Mouse (Mus musculus) intestine, embryonic 14.5 days (tissue): ENCODE results near the gene B3gntl1. TPM values are rescaled to one million over a fixed set of nuclear protein-coding genes. Genes with fewer than 3 reads are reported as not detected.

Source experiments
- ATAC-seq: fragments of 200-750 bp; cut with Nextera tagmentation; replicated peaks from 2 replicates; pipeline ENCODE4 v1.8.0; 2017; ENCODE audit warnings: low read depth, moderate number of reproducible peaks, moderate TSS enrichment, moderate library complexity; ENCODE audit not compliant: low FRiP score, low TSS enrichment
- DNase-seq: peaks from one replicate; pipeline ENCODE4 v3.0.0-alpha.2; 2018; ENCODE audit warnings: low spot score
- H3K27ac ChIP-seq: fragments of 300-500 bp; sonication (generic); 2 replicates; pipeline ENCODE4 v1.5.1; 2014; ENCODE audit warnings: low read depth, mild to moderate bottlenecking, control low read depth
- H3K27me3 ChIP-seq: fragments of 300-500 bp; sonication (generic); replicated peaks from 2 replicates; pipeline ENCODE4 v1.6.1; 2014; ENCODE audit warnings: low read length, control low read depth; ENCODE audit not compliant: control insufficient read depth, insufficient read depth
- H3K36me3 ChIP-seq: fragments of 300-500 bp; sonication (generic); 2 replicates; pipeline ENCODE4 v1.6.1; 2014; ENCODE audit warnings: low read length, control low read depth; ENCODE audit not compliant: control insufficient read depth, insufficient read depth
- H3K4me1 ChIP-seq: fragments of 300-500 bp; sonication (generic); replicated peaks from 2 replicates; pipeline ENCODE4 v1.6.1; 2014; ENCODE audit warnings: low read length, control low read depth, mixed read lengths; ENCODE audit not compliant: control insufficient read depth, insufficient read depth
- H3K4me2 ChIP-seq: fragments of 300-500 bp; sonication (generic); 2 replicates; pipeline ENCODE4 v1.6.1; 2014; ENCODE audit warnings: low read length
- H3K4me3 ChIP-seq: fragments of 300-500 bp; sonication (generic); 2 replicates; pipeline ENCODE4 v1.5.1; 2014; ENCODE audit warnings: low read depth, low read length, control low read depth, mixed read lengths
- H3K9ac ChIP-seq: fragments of 300-500 bp; sonication (generic); 2 replicates; pipeline ENCODE4 v1.6.1; 2014; ENCODE audit warnings: mild to moderate bottlenecking, low read length
- H3K9me3 ChIP-seq: fragments of 300-500 bp; sonication (generic); 2 replicates; pipeline ENCODE4 v1.6.1; 2016; ENCODE audit warnings: low read length, control low read depth; ENCODE audit not compliant: control insufficient read depth
- WGBS: fragments of 180-500 bp; shearing (Covaris S2); extraction: QIAGEN DNeasy Blood & Tissue Kit; methylation state at CpG from one replicate; pipeline ENCODE4 v1.1.7; 2014; 5-methylcytosine and 5-hydroxymethylcytosine counted together
- polyA plus RNA-seq: library from polyadenylated mRNA; unstranded; fragments of >200 nt; fragmentation: Nextera tagmentation; extraction: Ambion mirVana; gene quantifications from 2 replicates; pipeline ENCODE4 v1.2.1, GENCODE M21; 2014

B3gntl1 gene
- polyA plus RNA-seq, 1 experiment from 2014 or later = 8.0 TPM

DNA sequence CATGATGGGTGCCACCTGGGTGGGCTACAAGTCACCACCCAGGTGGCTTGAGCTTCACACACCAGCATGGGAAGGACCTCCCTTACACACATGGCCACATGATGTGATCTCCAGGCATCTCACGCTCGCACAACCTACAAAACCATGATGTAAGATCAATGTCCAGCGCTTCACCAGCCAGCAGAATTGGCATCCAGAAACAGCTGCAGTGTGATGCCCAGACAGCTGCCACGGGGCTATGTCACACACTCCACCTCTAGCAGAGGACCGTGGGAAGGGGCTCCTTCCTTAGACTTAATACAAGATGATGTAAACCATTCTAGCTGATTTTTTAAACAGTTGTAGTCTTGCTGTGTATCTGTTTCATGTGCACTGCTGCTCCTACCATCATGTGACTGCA, 45.4 kb downstream of the B3gntl1 start:
- Histone ChIP-seq H3K27ac (peak overlapping the region; percentile 11; the same call in 1 of the 2 replicates), H3K9ac (no peak overlapping the region)

DNA sequence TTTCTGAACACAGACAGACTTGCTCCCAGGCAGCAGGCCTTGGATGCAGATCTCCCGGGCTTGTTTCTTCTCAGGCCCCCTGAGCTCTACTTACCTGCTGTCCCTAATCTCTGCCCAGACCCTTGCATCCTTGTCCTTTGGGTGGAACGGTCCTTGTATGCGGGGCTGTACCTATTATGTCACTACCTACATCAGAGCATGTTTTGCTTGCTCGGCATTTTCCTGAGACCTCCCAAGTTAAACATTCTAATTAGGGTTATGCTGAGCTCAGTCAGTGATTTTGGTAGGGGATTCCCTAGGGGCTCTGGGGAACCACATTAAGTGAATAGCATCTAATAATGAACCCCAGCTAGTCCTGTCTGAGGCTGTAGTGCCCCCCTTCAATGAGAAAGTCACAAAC, 47.9 kb downstream of the B3gntl1 start:
- no peak for DNase-seq
- peaks cover 43% of the 10 kb centered on the region; the same call in 1 of the 2 replicates for H3K36me3 ChIP-seq
- H3K27ac ChIP-seq = no peak overlapping the region
- H3K9me3 ChIP-seq = no peaks in the 10 kb centered on the region
- no peak overlapping the region for H3K9ac ChIP-seq
- WGBS = 91% methylated on average over 4 of the region's 4 CpGs
- ATAC-seq = no peak
- H3K4me2 ChIP-seq = no peak overlapping the region
- H3K4me3 ChIP-seq = no peak overlapping the region
- no peaks in the 10 kb centered on the region for H3K27me3 ChIP-seq
- no peaks in the 10 kb centered on the region; the same call in 1 of the 2 replicates for H3K4me1 ChIP-seq

More for the DNA sequence above, 45.4 kb downstream of the B3gntl1 start:
- DNase-seq = no peak
- no peaks in the 10 kb centered on the region for H3K9me3 ChIP-seq
- peaks cover 32% of the 10 kb centered on the region; the same call in 1 of the 2 replicates for H3K36me3 ChIP-seq
- H3K4me2 ChIP-seq = no peak overlapping the region
- no peaks in the 10 kb centered on the region; the same call in 1 of the 2 replicates for H3K4me1 ChIP-seq
- 65% methylated on average over 5 of the region's 5 CpGs for WGBS
- no peak overlapping the region for H3K4me3 ChIP-seq
- ATAC-seq = no peak
- no peaks in the 10 kb centered on the region for H3K27me3 ChIP-seq

DNA sequence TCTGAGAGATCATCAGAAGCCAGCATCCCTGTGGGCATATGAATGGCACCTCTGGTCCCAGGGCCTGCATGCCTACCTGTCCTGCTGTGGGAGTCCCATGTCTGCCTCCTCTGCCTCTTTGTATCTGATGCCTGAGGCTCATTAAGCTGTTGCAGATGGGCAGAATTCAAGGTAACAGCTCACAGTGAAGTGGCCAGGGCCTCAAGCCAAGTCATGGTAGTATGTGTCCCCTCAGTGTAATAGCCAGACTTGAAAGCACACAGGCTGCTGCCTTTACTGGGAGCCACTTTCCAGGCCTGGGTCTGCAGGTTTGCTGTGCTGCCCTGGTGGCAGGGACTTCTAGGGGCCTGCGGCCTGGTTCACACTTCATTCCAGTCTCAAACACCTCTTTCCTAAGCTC, 55.6 kb downstream of the B3gntl1 start:
- no peak for ATAC-seq
- Histone ChIP-seq H3K27me3 (no peaks in the 10 kb centered on the region), H3K4me3 (no peak overlapping the region), H3K4me2 (no peak overlapping the region), H3K27ac (no peak overlapping the region), H3K9me3 (no peaks in the 10 kb centered on the region), H3K36me3 (peaks cover 65% of the 10 kb centered on the region), H3K9ac (no peak overlapping the region), H3K4me1 (no peaks in the 10 kb centered on the region)
- DNase-seq = no peak
- 90% methylated on average over 1 of the region's 1 CpGs for WGBS

DNA sequence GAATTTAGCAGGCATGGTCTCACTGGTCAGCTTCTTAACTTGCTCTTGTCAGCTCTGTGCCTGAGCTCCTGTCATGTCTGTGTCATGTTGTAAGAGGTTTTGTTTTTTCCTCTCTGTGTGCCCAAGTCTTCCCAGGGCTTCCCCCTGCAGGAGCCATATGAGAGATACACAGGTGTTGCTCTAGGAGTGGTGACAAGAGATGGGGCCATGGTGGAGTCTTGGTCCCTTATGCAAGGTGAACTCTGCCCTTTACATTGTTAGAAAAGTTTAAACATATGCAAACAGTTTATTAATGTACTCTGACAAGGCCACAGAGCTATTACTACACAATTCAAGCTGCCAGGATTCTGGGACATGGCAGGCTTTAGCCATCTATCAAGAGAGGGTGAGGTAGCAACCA, 56.5 kb downstream of the B3gntl1 start:
- no peaks in the 10 kb centered on the region for H3K27me3 ChIP-seq
- ATAC-seq (no peak), DNase-seq (no peak)
- no peak overlapping the region for H3K9ac ChIP-seq
- H3K4me2 ChIP-seq = no peak overlapping the region
- H3K27ac ChIP-seq = no peak overlapping the region
- H3K4me1 ChIP-seq = no peaks in the 10 kb centered on the region
- H3K9me3 ChIP-seq = no peaks in the 10 kb centered on the region
- peaks cover 58% of the 10 kb centered on the region for H3K36me3 ChIP-seq
- no peak overlapping the region for H3K4me3 ChIP-seq

DNA sequence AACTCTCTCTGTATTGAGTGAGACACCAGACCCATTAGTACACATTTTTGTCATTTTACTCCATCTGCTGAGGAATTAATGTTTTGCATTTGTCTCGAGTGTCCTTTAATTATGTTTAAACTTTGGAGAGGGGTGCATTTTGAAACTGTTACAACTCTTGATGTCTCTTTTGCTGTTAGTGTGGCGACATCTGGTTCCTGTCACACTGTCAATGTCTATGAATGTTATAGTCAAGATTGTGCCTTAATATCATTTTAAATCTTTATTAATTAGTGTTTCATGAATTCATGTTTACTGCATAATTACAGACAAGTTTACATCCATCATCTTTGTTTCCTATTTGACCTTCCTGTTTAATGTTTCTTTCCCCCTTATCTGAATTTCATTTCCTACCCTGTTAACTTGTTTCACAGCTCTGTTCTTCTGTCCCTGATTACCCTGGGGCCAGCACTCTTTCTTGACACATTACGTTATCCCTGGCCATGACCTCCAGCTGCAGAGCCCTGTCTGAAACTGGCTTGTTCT, 56.9 kb downstream of the B3gntl1 start:
- WGBS = 54% methylated on average over 3 of the region's 3 CpGs
- no peak for DNase-seq
- ATAC-seq = no peak

DNA sequence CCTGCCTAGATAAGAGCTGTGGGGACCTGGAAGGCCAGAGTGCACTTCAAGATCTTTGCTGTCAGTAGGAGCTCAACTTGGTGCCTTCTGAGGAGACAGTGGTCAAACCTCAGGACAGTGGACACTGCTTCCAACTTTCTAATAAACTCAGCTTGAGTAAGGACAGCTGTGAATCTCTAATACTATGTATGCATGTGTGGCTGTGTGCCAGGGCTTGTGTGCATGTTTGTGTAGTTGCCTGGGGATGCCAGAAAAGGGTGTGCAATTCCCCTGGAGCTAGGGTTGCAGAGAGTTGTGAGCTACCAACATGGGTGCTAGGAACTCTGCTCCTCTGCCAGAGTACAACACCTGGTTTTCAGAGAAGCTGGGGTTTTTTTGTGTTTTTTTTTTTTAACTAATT, 62.0 kb downstream of the B3gntl1 start:
- H3K9me3 ChIP-seq = no peaks in the 10 kb centered on the region
- no peak overlapping the region for H3K27ac ChIP-seq
- H3K4me2 ChIP-seq = no peak overlapping the region
- no peak overlapping the region for H3K4me3 ChIP-seq
- no peak overlapping the region for H3K9ac ChIP-seq
- peaks cover 41% of the 10 kb centered on the region for H3K36me3 ChIP-seq
- H3K27me3 ChIP-seq = no peaks in the 10 kb centered on the region
- ATAC-seq (no peak), DNase-seq (no peak)
- H3K4me1 ChIP-seq = no peaks in the 10 kb centered on the region

More for the DNA sequence above, 56.9 kb downstream of the B3gntl1 start:
- Histone ChIP-seq H3K9me3 (no peaks in the 10 kb centered on the region), H3K4me2 (no peak overlapping the region), H3K27me3 (no peaks in the 10 kb centered on the region), H3K4me1 (no peaks in the 10 kb centered on the region), H3K4me3 (no peak overlapping the region), H3K9ac (no peak overlapping the region), H3K27ac (no peak overlapping the region), H3K36me3 (peaks cover 57% of the 10 kb centered on the region)

DNA sequence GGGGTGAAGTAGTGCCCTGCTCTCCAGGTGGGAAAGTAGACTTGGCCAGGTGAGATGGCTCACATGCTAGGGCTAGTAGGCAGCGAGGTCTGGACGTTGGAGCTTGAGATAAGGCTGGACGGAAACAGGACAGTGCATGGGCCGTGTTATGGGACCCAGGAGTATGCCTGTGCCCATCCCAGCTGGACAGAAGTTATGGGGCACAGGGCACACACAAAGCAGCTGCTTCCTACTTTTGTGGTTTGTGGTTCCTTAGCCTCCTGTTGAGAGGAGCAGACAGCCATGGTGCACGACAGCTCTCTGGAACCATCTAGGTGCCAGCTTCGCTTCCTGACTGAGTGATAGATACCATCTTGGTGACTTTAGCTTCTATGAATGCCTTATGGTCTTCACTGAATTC, 67.3 kb downstream of the B3gntl1 start:
- WGBS = 88% methylated on average over 6 of the region's 6 CpGs
- H3K4me3 ChIP-seq = no peak overlapping the region
- peaks cover 54% of the 10 kb centered on the region for H3K36me3 ChIP-seq
- DNase-seq (no peak), ATAC-seq (no peak)
- no peaks in the 10 kb centered on the region for H3K27me3 ChIP-seq
- H3K4me1 ChIP-seq = no peaks in the 10 kb centered on the region
- no peak overlapping the region for H3K4me2 ChIP-seq
- no peaks in the 10 kb centered on the region for H3K9me3 ChIP-seq
- no peak overlapping the region for H3K9ac ChIP-seq
- H3K27ac ChIP-seq = no peak overlapping the region

DNA sequence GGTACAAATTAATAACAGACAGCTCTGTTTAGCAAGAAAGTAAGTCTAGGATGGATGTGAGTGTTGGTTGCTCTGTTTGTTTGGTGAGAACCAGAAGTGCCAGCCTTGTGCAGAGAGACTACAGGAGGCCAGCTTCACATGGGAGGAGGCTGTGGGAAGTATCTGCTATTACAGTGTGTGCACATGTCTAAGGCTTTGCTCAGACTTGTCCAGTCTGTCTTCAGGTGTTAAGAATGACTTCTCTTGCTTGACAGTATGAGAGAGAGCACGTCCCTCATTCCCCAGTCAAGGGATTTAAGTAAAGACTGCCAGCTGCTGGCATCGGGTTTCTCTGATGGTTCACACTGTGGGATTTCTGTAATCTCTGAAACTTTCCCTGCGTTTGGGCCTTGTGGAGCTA, 71.5 kb downstream of the B3gntl1 start:
- H3K27ac ChIP-seq = no peak overlapping the region

DNA sequence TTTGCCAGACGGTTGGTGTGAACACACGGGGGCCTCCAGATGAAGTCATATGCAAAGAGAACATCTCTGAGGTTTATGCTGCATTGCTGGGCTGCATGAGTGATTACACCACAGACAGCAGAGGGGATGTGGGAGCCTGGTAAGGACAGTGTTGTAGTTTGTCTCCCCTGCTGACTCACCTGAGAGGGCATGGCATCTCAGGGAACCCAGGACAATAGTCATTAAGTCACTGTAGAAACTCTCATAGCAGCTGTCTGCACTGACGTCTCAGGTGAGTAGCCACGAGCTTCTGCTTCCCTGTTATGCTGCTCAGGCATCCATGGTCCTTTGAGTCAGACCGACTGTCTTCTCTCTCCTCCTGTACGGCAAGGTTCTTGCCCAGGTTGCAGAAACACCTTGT, 75.7 kb downstream of the B3gntl1 start:
- DNase-seq = no peak
- H3K4me3 ChIP-seq = no peak overlapping the region
- H3K4me2 ChIP-seq = no peak overlapping the region
- H3K9me3 ChIP-seq = no peaks in the 10 kb centered on the region
- no peak overlapping the region for H3K9ac ChIP-seq
- H3K27me3 ChIP-seq = no peaks in the 10 kb centered on the region
- no peak overlapping the region for H3K27ac ChIP-seq
- WGBS = 90% methylated on average over 6 of the region's 6 CpGs
- H3K36me3 ChIP-seq = peaks cover 56% of the 10 kb centered on the region
- H3K4me1 ChIP-seq = no peaks in the 10 kb centered on the region
- ATAC-seq = no peak

More for the DNA sequence above, 71.5 kb downstream of the B3gntl1 start:
- H3K9ac ChIP-seq = no peak overlapping the region
- no peak overlapping the region for H3K4me3 ChIP-seq
- 76% methylated on average over 3 of the region's 3 CpGs for WGBS
- no peak overlapping the region for H3K4me2 ChIP-seq
- no peaks in the 10 kb centered on the region for H3K9me3 ChIP-seq
- no peaks in the 10 kb centered on the region for H3K27me3 ChIP-seq
- H3K4me1 ChIP-seq = no peaks in the 10 kb centered on the region
- ATAC-seq (no peak), DNase-seq (no peak)
- peaks cover 55% of the 10 kb centered on the region for H3K36me3 ChIP-seq
